Mouse (Mus musculus): Measurements from ENCODE around the gene Lonp2.
A peak's percentile ranks its signal among the peaks of the same experiment; 100 is the strongest.

Lonp2 gene

DNA sequence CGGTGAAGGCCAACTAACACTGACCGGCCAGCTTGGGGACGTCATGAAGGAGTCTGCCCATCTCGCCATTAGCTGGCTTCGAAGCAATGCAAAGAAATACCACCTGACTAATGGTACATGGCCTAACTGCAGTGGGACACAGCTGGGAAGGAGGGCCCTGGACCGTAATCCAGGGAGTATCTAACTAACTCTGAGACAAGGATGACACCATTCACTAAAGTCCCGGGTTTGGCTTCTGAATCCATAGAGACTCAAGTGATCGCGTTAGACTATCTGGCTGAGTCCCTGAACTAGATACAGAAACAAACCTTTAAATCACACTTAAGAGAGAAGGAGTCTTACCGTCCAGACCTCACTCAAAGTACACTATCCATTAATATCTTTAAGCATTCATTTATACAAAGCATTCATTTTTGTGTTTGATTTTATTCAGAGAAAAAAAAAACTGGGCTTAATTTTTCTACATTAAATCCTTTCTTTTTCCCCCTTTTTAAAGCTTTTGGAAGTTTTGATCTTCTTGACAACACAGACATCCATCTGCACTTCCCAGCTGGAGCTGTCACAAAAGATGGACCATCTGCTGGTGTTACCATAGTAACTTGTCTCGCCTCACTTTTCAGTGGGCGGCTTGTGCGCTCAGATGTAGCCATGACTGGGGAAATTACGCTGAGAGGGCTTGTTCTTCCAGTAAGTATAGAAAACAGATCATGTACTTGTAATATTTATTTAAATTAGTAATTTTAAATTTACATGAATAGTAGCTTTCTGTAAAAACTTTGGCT, 89.8 kb downstream of the Lonp2 start:
- DNase-seq (ENCODE audit: low spot score): no peak

DNA sequence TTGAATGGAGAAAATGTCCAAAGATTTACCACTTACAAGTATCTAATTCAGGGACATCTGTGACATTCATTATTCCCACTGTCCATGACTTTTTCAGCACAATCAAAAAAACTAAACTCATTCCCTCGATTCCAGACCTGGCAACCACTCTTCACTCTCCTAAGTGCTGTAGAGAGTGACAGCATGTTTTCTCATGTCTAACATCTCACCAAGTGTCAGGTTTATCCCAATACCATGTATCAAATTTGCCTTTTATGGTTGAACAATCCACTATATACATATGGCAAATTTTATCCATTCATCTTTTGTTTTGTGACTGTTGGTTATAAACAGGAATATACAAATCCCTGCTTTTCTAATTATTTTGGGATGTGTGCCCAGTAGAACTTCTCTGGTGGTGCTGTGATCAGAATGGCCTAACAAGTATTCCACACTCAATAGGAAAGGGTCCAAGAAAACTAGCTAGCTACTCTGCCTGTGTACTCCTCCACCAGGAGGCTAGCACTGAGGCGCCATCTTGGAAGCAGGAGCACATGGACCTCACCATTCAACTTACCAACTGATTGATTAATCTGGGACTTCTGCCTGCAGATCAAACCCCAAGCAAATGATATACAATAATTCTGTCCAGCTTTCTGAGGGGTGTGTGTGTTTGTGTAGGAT, 94.6 kb downstream of the Lonp2 start:
- DNase-seq (ENCODE audit: low spot score): no peak

GRCm38 (mm10) chr8:86719368-86719767, 95.5 kb downstream of the Lonp2 start:
- no peak for DNase-seq (ENCODE audit: low spot score)

- no peak for DNase-seq (ENCODE audit: low spot score)
Measured at GRCm38 (mm10) chr8:86720756-86721459, 97.1 kb downstream of the Lonp2 start.

DNA sequence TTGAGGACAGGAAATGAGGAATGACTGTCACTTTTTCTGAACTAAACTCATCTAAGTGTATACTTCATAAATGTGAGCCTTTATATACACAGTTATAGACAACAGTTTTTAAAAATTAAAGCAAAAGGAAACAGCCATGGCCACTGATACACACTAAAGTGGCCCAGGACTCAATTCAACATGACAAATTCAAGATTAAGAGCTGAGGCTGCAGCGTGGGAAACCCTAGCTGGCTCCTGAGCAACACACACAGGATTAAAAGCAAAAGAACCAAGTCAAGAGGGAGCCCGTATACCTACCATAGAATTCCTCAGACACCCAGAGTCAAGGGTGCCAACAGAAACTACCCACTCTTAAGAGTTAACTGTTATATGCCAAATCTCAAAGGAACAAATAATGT, 97.6 kb downstream of the Lonp2 start:
- no peak for DNase-seq (ENCODE audit: low spot score)

DNA sequence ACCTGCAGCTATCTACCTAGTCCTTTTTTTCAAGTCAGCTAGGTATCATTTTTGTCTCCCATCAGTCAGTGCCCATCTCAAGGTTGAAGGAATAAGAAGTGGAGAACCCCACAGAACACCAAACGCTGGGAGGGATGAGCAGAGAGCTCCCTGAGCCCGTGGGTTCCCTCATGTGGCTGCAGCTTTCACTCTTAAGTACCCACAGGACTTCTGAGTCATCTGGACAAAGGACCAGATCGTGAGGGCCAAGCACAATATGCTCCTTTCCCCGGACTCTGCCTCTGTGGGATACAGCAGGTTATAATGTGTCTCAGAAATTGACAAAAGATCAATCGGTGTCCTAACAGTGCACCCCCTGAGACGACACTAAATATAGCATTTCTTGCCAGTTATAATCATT, 103.1 kb downstream of the Lonp2 start:
- DNase-seq (ENCODE audit: low spot score): no peak

GRCm38 (mm10) chr8:86728224-86728950, 104.5 kb downstream of the Lonp2 start:
- DNase-seq (ENCODE audit: low spot score): no peak

DNA sequence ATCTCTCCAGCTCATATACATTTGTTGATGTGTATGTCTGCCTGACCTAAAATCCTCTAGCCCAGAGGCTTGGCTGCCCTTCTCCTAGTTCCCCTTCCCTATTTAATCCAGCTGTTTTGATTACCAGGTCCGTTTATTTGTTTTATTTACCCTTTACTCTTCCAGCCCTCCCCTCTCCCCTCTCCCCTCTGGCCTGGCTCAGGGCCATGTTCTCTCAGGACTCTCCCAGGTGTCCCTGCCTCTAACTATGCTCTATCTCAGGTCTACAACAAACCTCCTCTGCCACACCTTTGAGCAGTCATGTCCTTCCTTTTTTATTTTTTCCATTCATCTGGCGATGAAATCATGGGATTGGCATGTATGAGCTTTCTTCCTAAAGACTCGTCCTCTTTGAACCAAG, 106.5 kb downstream of the Lonp2 start:
- no peak for DNase-seq (ENCODE audit: low spot score)

- no peak for DNase-seq (ENCODE audit: low spot score)
Measured at GRCm38 (mm10) chr8:86730860-86731259, 107.0 kb downstream of the Lonp2 start.

- DNase-seq (ENCODE audit: low spot score): no peak
Measured at GRCm38 (mm10) chr8:86734171-86734570, 110.3 kb downstream of the Lonp2 start.

- DNase-seq (ENCODE audit: low spot score): no peak
Measured at GRCm38 (mm10) chr8:86734954-86735353, 111.1 kb downstream of the Lonp2 start.

DNA sequence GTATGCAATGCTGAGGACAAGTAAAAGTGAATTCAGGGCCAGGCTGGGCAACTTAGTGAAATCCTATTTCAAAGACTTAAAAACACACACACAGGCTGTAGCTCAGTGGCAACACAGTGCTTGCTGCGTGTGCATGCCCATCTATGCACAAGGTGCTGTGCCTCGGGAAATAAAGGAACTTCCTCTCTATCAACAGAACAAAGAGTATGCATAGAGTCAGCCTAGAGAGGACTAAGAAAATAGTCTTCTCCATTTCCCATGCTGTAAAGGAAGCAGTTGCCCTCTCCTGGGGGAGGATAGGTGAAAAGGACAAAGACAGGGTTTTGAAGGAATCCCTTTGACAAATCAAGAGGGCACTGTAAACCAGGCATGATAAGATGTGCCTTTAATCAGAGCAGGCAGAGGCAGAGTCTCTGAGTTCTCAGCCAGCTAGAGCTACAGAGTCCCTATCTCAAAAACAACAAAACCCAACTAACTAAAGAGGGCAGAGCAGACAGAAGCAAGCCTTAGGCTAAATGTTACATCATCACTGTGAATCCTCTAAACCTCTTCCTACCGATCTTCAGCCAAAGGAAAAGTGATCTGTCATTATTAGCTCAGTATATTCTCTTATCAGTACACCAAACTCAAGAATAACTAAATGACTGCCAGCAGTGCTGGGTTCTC, 111.7 kb downstream of the Lonp2 start:
- DNase-seq (ENCODE audit: low spot score): no peak

DNA sequence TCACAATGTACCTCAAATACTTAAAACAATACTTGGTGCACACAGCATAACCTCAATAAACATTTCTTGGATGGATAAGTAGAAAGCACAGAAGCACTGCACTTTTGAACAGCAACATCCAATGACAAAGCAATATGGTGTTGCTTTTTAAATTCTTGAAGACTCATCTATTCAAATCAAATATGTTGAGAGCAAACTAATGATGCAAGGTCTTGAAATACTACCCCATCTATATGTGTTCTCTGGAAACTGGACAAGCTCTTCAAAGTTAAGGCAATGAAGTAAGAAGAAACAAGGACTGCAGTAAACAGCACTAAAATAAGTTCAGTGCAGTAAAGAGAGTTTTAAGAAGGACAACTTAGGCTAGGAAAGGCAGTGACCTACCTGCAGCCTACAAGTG, 117.1 kb downstream of the Lonp2 start:
- DNase-seq (ENCODE audit: low spot score): no peak

DNA sequence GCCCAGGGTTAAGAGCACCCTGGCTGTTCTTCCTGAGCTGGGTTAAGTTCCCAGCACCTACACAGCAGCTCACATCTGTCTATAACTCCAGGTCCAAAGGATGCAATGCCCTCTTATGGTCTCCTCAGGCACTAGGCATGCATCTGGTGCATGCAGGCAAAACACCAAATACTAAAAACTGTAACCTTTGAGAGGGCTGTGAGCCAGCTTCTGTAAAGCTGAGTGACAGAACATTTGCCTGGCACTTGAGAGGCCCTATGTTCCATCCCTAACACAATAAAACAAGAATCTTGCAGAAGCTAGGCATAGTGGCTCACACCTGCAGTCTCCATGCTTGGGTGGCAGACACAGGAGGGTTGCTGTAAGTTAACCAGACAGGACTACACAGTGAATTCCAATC, 117.8 kb downstream of the Lonp2 start:
- no peak for DNase-seq (ENCODE audit: low spot score)

DNA sequence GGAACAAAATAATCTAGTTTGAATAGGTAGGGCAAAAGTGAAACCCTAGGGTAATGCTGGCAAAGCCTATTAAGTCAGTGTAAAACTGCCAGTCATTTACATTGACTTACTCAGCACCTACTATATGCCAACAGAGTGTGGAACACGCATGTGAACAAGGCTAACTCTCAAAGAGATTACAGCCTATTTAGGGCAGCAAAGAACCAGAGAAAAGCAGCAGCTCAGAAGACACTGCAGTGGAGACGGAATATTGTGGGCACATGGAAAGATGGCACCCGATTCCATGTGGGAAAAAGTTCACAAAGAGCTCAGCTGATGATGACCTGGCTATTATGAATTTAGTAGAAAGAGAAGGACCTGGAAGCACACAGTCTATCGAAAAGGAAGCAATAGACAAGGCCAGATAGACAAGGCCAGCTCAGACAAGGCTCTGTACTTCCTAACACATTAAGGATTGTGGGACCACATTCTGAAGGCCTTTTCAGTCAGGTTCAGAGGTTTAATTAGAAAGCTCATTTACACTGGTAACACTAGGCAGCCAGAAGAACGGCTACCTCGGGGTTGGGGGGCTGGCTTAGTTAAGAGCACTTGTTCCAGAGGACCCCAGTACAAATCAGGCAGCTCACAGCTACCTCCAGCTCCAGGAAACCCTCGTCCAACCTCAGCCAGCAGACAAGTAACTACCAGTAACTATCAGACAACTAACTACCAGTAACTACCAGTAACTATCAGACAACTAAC, 118.9 kb downstream of the Lonp2 start:
- no peak for DNase-seq (ENCODE audit: low spot score)

DNA sequence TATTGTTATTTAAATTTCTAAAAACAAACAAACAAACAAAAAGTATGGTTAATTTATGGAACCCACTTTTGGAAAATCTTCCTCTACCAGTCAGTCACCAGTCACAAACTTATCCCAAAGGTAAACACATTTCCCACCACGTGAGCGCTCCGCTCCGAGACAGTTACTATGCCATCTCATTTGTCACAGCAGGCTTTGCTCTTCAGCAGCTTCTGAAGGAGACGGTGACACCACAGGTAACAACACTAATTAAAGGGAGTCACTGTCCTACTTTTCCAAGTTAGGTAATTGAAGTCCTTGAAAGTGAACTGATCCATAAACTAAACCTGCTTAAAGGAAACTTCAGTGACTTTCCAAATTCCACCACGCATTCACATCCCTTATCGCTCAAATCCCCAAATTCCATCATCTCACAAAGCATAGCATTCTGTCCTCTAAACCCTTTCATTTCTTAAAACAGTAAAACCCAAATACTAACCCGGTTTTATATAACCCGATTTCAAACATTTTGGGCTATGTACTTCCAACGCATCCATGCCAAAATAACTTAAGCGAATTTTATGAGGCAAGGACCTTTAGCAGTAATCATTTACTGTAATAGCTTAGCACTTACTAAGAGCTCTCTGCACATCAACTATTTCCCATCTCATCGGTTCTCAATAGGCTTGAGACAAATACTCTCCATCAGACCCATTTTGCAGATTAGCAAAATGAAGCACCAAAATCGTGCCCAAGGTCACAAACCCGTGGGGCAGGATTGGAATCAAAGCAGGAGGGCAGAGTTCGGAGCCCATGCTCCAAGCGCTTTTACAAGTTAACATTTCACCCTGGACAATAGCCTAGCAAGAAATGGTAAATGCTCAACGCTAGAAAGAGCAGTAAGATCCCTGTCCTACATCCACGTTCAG, 120.7 kb downstream of the Lonp2 start:
- no peak for DNase-seq (ENCODE audit: low spot score)

DNA sequence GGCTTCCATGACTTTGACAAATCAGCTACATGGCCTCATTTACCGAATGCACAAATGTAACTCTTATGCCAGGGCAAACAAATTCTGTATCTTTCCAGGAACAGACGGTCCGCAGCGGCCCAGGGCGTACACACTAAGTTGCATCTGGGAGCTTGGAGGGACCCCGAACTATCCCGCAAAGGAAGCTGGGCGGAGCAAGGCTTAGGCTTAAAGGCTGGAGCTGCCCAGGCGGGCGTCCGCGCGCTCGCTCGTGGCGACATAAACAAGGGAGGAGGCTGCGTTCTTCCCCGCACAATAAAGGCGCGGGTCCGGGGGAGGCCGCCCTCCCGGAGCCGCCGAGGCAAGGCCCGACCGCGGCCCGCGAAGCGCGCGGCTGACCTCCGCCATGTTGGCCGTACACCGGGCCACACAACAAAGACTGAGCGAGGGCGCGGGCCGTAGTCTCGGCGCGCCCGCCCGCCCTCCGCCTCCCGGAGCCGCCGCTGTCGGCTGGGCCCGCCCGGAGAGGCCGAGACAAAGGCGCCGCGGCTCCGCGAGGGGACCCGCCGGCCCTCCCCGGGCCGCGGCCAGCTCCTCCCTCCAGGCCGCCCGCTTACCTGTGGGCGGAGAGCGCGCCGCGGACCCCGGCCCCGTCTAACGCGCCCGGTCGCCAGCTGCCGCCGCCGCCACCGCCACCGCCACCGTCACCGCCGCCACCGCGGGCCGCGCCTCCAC, 121.5 kb downstream of the Lonp2 start, which contains the start of the genes Gm10638 and Siah1a:
Gene Gm10638 (plus strand): TSS at position 479 of the 714 bp plus-strand sequence.
Gene Siah1a (minus strand): TSS at position 714 of the 714 bp plus-strand sequence.
- DNase-seq (ENCODE audit: low spot score): peak; percentile 75

DNA sequence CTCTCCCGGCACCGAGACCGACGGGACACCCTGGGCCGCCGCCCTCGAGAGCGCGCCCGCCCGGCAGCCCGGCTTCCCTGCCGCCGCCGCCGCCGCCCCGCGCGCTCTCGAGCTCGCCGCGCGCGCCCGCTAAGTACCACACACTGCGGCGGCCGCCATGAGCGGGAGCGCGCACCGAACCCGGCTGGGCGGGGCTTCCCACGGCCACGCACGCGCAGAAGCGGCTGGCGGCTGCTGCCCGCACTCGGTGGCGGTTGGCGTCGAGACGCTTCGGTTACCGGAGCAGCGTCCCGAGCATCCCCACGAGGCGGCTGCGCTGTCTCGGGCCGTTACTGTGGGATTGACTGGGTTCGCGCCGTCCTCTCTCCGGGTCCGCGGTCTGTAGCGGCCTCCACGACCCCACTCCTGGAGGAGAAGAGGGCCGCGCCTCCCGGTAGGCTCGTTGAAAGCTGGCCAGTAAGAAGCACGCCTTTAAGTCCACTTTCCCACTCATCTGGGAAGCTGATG, 122.1 kb downstream of the Lonp2 start:
- peak; percentile 98 for DNase-seq (ENCODE audit: low spot score)

- DNase-seq (ENCODE audit: low spot score): no peak
Measured at GRCm38 (mm10) chr8:86746511-86746910, 122.7 kb downstream of the Lonp2 start.

Data from testis, postnatal 10 days (tissue).